Mouse (Mus musculus) embryonic fibroblast, embryonic 13.5 days (primary cell): ENCODE measurements around the gene Slc39a10. TPM values are rescaled to one million over a fixed set of nuclear protein-coding genes. Genes with fewer than 3 reads are reported as not detected.

Source experiments
- H3K27ac ChIP-seq: 2 replicates; pipeline ENCODE4 v1.5.1; 2012; ENCODE audit warnings: low read length, control low read depth, inconsistent platforms; ENCODE audit not compliant: insufficient read depth
- H3K4me1 ChIP-seq: 2 replicates; pipeline ENCODE4 v1.6.1; 2011; ENCODE audit warnings: low read length; ENCODE audit not compliant: control insufficient read depth, insufficient read depth
- H3K4me3 ChIP-seq: 2 replicates; pipeline ENCODE4 v1.5.1; 2011; ENCODE audit warnings: mild to moderate bottlenecking, control low read depth, low read length; ENCODE audit not compliant: insufficient read depth
- CTCF ChIP-seq: IDR thresholded peaks from 2 replicates; pipeline ENCODE4 v1.5.1; 2011; ENCODE audit warnings: mild to moderate bottlenecking, control low read depth, low read length, moderate library complexity, borderline replicate concordance; ENCODE audit not compliant: insufficient read depth
- POLR2A ChIP-seq: IDR thresholded peaks from 2 replicates; pipeline ENCODE4 v1.6.1; 2011; ENCODE audit warnings: low read depth, mild to moderate bottlenecking, control low read depth, low read length, moderate library complexity
- polyA plus RNA-seq: library from polyadenylated mRNA; stranded (reverse); fragments of >200 nt; gene quantifications from 2 replicates; pipeline ENCODE4 v1.2.4, GENCODE M21; 2011; ENCODE audit warnings: low read depth; ENCODE audit not compliant: missing spikeins, insufficient read length

Slc39a10 gene
- polyA plus RNA-seq, 1 experiment: 29.3 TPM

DNA sequence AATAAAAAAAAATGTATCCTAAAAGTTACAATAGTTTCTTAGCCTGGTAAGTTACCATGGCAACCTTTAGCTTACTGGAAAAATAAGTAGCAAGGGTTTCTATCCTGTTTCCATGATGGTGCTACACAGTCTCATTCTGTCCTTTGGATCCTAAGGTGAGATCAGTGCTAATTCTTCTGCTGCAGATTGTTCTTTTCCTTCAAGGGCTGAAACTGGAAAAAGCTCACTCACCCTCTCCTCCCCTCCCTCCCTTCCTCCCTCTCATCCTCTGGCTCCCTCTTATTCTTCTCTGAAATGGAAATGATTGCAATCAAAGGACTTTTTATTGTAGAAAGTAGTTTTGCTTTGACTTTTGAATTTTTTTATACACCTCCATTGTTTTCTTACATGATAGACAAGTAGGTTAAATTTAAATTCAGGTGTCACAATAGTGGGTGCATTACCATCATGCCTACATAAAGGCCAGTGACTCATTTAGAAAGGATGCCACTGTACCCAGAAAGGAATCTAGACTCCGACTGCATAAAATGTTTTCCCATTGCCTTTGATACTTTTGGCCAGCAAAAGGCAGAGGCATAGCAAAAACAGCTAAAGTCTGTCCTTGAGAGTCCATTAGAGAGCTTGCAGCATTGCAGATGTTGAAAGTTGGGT, 20.0 kb upstream of the Slc39a10 start:
- Histone ChIP-seq H3K27ac (no peak overlapping the region), H3K4me3 (no peak overlapping the region), H3K4me1 (no peaks in the 10 kb centered on the region)
- TF ChIP-seq POLR2A (no peak), CTCF (no peak)

DNA sequence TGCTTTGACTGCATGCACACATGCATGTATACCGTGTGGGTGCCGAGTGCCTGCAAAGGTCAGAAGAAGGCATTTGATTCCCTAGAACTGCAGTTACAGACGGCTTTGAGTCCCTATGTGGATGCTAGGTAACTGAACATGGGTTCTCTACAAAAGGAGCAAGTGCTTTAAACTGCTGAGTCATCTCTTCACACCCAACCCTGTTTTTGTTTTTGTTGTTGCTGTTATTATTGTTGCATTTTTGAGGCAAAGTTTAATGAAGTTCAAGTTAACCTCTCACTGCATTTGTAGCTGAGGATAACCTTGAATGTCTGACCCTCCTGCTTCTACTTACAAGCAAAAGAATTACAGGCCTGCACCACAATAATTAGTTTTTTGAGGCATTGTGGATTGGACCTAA, 17.5 kb upstream of the Slc39a10 start:
- no peak for TF ChIP-seq CTCF
- TF ChIP-seq POLR2A: no peak
- Histone ChIP-seq H3K4me3 (no peak overlapping the region), H3K27ac (no peak overlapping the region), H3K4me1 (no peaks in the 10 kb centered on the region)

DNA sequence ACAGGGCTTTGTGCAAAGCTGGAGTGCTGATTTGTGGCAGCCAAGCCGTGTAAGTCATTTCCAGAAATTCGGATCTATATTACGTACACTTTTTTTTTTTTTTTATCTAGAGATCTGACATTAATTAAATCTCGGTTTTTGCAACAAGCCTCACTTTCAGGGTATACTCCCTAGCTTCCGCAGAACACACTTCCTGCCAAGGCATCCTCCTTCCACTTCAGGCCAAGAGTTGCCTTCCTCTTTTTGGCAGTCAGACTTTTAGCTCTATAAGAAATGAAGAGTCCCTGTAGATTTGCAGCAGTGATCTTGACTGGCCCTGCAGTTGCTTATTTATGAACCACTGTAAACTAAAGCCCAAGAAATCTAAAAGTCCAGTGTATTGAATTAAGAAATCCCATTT, 13.1 kb upstream of the Slc39a10 start:
- Histone ChIP-seq H3K27ac (no peak overlapping the region), H3K4me3 (no peak overlapping the region), H3K4me1 (no peaks in the 10 kb centered on the region)
- TF ChIP-seq CTCF: no peak
- no peak for TF ChIP-seq POLR2A

DNA sequence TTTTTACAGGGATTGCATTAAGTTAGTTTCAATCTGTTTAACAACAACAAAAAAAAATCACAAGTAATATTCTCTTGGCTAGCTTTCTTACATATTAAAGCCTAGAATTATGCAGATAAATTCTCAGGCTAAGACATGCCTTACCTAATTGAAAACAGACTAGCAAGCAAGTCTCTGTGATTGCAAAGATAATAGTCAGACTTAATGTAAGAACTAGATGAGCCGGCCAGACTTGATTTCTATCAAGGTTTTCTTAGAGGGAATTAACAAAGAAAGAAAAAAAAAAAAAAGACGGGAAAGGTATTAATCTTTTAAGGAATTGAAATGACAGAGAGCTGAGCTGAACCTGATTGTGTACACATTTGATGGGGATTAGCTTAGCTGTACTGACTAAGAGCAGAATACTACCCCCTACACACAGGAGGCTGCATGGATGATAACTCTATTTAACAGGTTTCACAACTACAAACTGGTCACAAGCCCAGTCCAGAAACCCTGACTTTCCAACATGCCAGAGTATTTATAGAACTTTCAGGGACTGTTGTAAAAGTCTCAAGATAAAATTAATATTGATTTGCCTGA, 9.5 kb upstream of the Slc39a10 start:
- H3K4me1 ChIP-seq: no peaks in the 10 kb centered on the region
- no peak overlapping the region for H3K4me3 ChIP-seq
- TF ChIP-seq CTCF (no peak), POLR2A (no peak)
- no peak overlapping the region for H3K27ac ChIP-seq

DNA sequence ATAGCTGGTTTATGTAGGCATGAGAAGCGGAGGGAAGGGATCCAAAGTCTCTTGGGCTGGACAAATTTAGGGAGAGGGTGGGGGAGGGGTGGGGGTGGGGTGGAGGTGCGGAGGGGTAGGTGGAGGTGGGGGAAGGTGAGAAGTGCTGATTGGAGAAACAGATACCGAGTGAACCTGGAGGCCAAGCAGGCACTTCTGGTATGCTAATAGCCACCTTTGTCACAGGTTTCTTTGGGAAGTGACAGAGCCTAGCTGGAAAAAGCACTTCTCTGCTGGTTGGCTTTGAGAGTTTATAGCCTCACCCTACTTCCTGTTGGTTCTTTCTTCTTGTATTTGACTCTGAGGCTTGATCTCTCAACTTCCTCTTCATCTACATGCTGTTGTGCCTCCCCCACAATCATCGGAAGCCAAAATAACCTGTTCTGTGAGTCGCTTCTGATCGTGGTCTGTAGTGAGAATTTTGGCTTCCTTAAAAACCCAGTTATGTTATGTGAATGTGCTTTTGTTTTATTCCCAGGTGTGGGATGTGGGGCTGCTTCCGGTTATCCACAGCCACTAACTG, 1.7 kb upstream of the Slc39a10 start:
- no peak for TF ChIP-seq CTCF
- Histone ChIP-seq H3K4me3 (no peak overlapping the region), H3K27ac (no peak overlapping the region), H3K4me1 (no peaks in the 10 kb centered on the region)

DNA sequence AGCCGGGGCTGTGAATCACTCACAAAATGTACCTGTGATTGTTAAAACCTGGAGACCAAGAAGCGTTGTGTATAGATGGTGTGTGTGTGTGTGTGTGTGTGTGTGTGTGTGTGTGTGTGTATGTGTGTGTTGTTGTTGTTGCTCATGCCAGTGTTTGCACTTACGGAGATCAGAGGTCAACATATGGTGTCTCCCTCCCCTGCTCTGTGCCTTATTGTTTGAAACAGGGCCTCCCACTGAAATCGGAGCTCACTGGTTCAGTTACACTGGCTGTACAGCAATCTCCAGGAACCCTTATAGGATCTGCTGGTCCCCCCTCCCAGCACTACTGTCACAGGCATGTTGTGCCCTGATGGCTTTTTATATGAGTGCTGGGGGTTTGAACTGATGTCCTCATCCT, 3.9 kb downstream of the Slc39a10 start:
- H3K4me1 ChIP-seq: peaks cover 5% of the 10 kb centered on the region
- no peak overlapping the region for H3K4me3 ChIP-seq
- no peak for TF ChIP-seq CTCF
- TF ChIP-seq POLR2A: no peak
- no peak overlapping the region for H3K27ac ChIP-seq

DNA sequence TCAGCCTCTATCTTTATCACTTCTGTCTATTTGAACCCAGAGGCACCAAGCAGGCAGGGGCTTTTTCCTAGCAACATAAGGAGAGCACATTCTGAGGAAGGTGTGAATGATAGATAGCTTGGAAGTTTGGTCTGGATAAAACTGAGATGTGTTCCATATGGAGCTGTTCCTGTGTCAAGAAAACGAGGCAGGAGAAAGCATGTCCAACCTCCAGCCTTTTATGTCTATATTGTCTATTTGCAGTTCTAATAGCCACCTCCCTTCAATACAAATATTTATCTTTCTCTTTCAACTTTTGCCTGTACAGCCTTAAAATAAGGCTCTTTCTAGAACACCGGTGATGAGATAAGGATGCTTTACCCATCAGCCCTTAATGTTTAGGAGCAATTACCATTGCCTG, 4.3 kb downstream of the Slc39a10 start:
- TF ChIP-seq CTCF (no peak), POLR2A (no peak)
- H3K4me1 ChIP-seq: peaks cover 5% of the 10 kb centered on the region
- H3K4me3 ChIP-seq: no peak overlapping the region
- H3K27ac ChIP-seq: no peak overlapping the region

DNA sequence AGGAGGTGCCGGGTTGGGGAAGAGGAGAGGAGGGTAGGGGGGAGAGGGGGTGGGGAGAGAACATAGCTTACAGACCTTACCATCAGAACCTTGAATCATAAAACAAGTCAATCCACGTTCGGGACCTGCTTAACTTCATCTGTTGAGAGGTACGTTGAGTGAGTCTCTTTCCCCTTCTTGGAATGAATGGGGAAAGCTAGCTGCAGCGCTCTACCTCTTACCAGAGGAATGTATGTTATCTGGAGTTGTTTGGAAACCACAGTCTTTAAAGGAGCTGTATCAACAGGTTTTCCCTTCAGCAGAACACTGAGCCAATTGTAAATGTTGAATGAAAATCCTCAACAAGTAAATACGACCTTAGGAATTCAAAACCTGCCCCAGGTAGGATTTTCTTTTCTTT, 4.7 kb downstream of the Slc39a10 start:
- peaks cover 5% of the 10 kb centered on the region for H3K4me1 ChIP-seq
- no peak overlapping the region for H3K27ac ChIP-seq
- no peak overlapping the region for H3K4me3 ChIP-seq
- TF ChIP-seq POLR2A: no peak
- no peak for TF ChIP-seq CTCF

DNA sequence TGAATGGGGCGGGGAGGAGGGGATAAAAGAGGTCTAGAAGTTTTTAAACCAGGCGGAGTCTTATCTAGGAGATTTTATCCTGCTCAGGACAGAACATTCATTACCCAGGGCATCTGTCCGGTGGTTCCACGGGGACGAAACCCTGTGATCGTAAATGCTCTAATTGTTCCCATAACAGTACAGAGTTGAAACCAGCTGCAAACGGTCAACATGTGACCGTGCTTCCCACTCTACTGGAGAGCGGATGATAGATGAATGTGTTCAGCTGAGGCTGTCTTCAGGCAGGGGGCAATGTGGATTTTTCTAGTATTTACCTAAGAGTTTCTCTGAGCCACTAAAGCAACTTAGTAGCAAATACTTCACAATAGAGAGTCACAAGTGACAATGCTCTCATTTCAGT, 6.6 kb downstream of the Slc39a10 start:
- Histone ChIP-seq H3K4me1 (peaks cover 5% of the 10 kb centered on the region), H3K27ac (no peak overlapping the region), H3K4me3 (no peak overlapping the region)
- TF ChIP-seq CTCF (no peak), POLR2A (no peak)

DNA sequence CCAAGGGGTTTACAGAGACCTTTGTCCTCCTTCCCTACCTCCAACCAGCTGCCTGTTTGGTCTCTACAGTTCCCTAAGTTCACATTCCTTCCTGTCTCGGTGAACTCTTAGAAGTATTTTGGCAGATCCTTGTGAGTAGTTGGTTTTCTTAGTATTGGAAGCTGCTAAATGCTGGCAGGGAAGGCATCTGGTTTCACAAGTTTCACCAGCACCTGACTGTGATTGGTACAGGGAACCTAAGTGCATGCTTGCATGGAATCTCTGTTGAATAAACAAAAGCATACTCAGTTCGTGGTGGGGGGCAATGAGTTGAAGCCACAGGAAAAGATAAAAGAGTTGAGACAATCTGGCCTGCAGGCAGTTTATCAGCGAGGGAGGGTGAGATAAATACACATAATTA, 7.4 kb downstream of the Slc39a10 start:
- H3K4me3 ChIP-seq: no peak overlapping the region
- no peak overlapping the region for H3K27ac ChIP-seq
- H3K4me1 ChIP-seq: peaks cover 5% of the 10 kb centered on the region
- TF ChIP-seq CTCF (no peak), POLR2A (no peak)

DNA sequence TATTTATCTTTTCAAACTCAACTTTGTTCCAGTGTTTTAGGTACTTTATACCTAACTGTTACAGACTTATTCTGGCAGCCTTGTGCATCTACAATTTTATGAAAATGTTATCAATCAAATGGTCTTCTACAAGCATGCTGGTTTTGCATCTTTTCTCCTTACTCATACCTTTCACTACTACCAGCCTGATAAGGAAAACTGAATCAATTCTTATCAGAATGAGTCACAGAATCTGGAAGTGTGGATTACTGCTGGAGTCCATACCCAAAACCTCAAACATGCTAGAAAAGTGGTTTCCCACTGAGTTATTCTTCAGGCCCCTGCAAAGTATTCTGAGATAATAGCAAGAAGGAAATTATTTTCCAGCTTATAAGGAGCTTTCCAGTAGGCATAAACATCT, 12.7 kb downstream of the Slc39a10 start:
- Histone ChIP-seq H3K27ac (no peak overlapping the region), H3K4me3 (no peak overlapping the region), H3K4me1 (no peaks in the 10 kb centered on the region; the same call in 1 of the 2 replicates)
- no peak for TF ChIP-seq POLR2A
- TF ChIP-seq CTCF: no peak
